Mouse (Mus musculus) ES-Bruce4 (cell line): ENCODE data around the gene Tm2d3. TPM values are rescaled to one million over a fixed set of nuclear protein-coding genes. Genes with fewer than 3 reads are reported as not detected.

Experiments used
- H3K27ac ChIP-seq: 2 replicates; pipeline ENCODE4 v1.5.1; 2012; ENCODE audit warnings: low read length, inconsistent platforms; ENCODE audit not compliant: insufficient read depth
- H3K27me3 ChIP-seq: 2 replicates; pipeline ENCODE4 v1.6.1; 2012; ENCODE audit warnings: mild to moderate bottlenecking, low read length, inconsistent platforms; ENCODE audit not compliant: control insufficient read depth, poor library complexity, insufficient read depth, severe bottlenecking
- H3K36me3 ChIP-seq: 2 replicates; pipeline ENCODE4 v1.6.1; 2012; ENCODE audit warnings: inconsistent platforms, mild to moderate bottlenecking, low read length, moderate library complexity; ENCODE audit not compliant: control insufficient read depth, poor library complexity, insufficient read depth, severe bottlenecking
- H3K4me1 ChIP-seq: one replicate; pipeline ENCODE4 v1.8.1; 2011; ENCODE audit warnings: low read length; ENCODE audit not compliant: control insufficient read depth, insufficient read depth
- H3K4me3 ChIP-seq: 2 replicates; pipeline ENCODE4 v1.5.1; 2011; ENCODE audit warnings: low read depth, mild to moderate bottlenecking, low read length
- H3K9ac ChIP-seq: 2 replicates; pipeline ENCODE4 v1.6.1; 2012; ENCODE audit warnings: low read depth, mild to moderate bottlenecking, inconsistent platforms; ENCODE audit not compliant: poor library complexity, severe bottlenecking
- H3K9me3 ChIP-seq: replicated peaks from 2 replicates; pipeline ENCODE4 v1.6.1; 2012; ENCODE audit warnings: mild to moderate bottlenecking, low read length, inconsistent platforms; ENCODE audit not compliant: control insufficient read depth, poor library complexity, insufficient read depth, severe bottlenecking
- CTCF ChIP-seq: IDR thresholded peaks from one replicate; pipeline ENCODE4 v1.8.1; 2011; ENCODE audit warnings: low read depth, low read length
- EP300 ChIP-seq: IDR thresholded peaks from 2 replicates; pipeline ENCODE4 v1.6.1; 2011; ENCODE audit warnings: low read depth, low read length; ENCODE audit not compliant: insufficient read depth
- POLR2A ChIP-seq: IDR thresholded peaks from one replicate; pipeline ENCODE4 v1.8.1; 2011; ENCODE audit warnings: low read length; ENCODE audit not compliant: insufficient read depth
- polyA plus RNA-seq: library from polyadenylated mRNA; stranded (reverse); fragments of >200 nt; gene quantifications from 2 replicates; pipeline ENCODE4 v1.2.4, GENCODE M21; 2011; ENCODE audit warnings: low read depth; ENCODE audit not compliant: missing spikeins, insufficient read depth, insufficient read length

Tm2d3 gene
- polyA plus RNA-seq, 1 experiment, result 41.0 TPM

DNA sequence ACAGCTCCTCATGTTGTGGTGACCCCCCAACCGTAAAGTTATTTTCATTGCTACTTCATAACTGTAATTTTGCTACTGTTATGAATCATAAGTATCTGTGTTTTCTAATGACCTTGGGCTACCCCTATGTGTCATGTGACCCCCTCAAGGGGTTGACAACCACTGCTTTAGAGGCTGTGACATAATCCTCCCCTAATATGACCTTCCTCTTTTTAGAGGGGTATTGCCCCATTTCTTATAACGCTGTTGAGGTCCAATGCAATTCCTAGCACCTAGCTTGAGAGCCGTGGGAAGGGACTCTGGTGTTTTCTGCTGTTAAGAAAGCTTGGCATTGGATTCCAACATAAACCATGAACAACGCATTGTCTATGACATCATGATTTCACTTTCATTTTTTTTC, 40.3 kb upstream of the Tm2d3 start:
- Histone ChIP-seq H3K27me3 (no peaks in the 10 kb centered on the region), H3K4me3 (no peak overlapping the region), H3K27ac (no peak overlapping the region), H3K9me3 (no peaks in the 10 kb centered on the region), H3K36me3 (no peaks in the 10 kb centered on the region), H3K9ac (no peak overlapping the region), H3K4me1 (no peaks in the 10 kb centered on the region)
- TF ChIP-seq POLR2A (no peak), EP300 (no peak), CTCF (no peak)

DNA sequence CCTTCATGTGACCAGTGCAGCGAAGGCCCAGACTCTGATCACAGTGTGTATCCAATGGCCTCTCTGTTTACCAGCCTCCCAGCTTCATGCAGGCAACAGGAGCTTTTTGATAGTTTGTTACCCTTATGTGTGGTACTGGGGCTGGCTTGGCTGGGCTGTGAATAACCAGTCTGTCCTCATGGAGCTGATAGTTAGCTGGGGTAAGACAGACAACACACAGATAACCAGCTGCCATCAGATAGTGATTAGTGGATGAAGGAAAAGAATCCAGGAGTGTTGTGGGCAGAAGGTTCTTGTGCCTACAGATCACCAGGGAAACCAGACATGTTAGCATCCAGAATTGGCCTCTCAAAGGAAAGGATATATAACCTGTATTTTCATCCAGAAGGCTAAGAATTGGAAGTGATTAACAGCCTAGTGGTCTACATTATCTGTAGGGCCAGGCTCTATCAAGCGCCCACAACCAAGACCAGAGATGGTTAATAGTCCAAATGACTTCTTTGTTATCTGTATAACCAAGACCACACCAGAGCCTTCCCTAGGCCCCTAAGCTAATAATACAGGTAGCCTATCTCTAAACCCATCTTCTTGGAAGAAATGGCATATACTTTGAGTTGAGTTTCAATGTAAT, 33.4 kb upstream of the Tm2d3 start:
- Histone ChIP-seq H3K9ac (no peak overlapping the region), H3K4me1 (no peaks in the 10 kb centered on the region)
- TF ChIP-seq CTCF (no peak), POLR2A (no peak), EP300 (no peak)

DNA sequence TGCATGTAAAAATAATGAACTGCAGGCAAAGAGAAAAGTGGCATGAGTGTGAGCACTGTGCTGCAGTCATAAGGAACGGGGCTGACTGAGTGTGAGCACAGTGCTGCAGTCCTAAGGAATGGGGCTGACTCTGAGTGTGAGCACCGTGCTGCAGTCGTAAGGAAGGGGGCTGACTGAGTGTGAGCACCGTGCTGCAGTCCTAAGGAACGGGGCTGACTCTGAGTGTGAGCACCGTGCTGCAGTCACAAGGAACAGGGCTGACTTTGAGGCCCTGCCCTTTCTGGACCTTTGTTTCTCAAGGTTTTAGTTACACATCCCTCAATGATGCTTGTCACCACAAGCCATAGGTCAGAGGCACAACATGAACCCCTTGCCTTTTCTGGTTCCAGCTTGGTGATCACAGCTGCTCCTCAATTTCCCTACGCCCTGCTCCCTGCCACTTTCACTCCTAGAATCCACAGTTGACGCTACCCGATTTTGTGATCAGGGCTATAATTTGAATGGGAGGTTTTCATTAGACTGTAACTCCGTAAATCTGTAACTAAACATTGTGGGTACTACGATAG, 27.7 kb upstream of the Tm2d3 start:
- Histone ChIP-seq H3K4me1 (no peaks in the 10 kb centered on the region), H3K27ac (no peak overlapping the region), H3K27me3 (no peaks in the 10 kb centered on the region), H3K36me3 (no peaks in the 10 kb centered on the region), H3K9me3 (no peaks in the 10 kb centered on the region), H3K4me3 (no peak overlapping the region), H3K9ac (no peak overlapping the region)
- TF ChIP-seq EP300, result no peak
- TF ChIP-seq CTCF, result no peak
- no peak for TF ChIP-seq POLR2A

More for the DNA sequence above, 33.4 kb upstream of the Tm2d3 start:
- no peaks in the 10 kb centered on the region for H3K9me3 ChIP-seq
- no peak overlapping the region for H3K4me3 ChIP-seq
- no peak overlapping the region for H3K27ac ChIP-seq
- no peaks in the 10 kb centered on the region for H3K36me3 ChIP-seq
- H3K27me3 ChIP-seq, result no peaks in the 10 kb centered on the region

DNA sequence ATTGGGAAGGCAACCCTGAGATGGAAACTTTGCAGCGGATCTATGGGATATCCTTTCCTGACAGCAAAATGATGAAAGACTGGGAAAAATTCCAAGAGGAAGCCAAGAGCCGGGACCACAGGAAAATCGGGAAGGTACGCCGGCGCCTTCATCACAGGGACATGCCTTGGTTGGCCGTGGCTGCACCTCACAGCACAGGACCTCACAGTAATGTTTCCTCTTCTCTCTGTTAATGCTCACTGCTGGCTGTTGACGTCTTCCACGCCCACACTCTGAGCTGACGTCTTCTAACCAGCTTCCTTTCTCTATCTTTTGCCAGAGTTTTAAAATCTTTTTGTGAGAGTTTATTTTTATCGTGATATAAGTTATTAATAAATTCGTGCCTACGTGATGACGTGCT, 27.1 kb upstream of the Tm2d3 start:
- Histone ChIP-seq H3K4me3 (no peak overlapping the region), H3K27me3 (no peaks in the 10 kb centered on the region), H3K27ac (no peak overlapping the region), H3K4me1 (no peaks in the 10 kb centered on the region), H3K9ac (no peak overlapping the region), H3K36me3 (no peaks in the 10 kb centered on the region), H3K9me3 (no peaks in the 10 kb centered on the region)
- no peak for TF ChIP-seq POLR2A
- no peak for TF ChIP-seq EP300
- no peak for TF ChIP-seq CTCF

DNA sequence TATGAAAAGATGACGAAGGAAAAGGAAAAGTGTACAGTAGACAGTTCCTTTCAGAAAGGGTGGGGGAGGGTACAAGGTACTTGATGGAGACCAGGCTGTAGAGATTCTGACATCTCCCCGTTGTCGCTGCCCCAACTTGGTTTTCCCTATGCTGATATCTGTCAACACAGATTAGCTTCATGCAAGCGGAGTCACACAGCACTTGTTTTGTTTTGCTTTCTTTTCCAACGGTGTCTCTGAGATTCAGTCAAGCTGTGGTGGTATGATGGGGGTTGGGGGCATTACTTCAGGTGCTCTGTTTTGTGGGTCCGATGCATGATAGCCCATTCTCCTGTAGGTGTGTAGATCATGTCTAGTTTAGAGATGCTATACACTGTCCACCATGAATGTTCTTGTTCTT, 23.5 kb upstream of the Tm2d3 start:
- Histone ChIP-seq H3K9me3 (no peaks in the 10 kb centered on the region), H3K27me3 (no peaks in the 10 kb centered on the region), H3K4me3 (no peak overlapping the region), H3K9ac (no peak overlapping the region), H3K4me1 (no peaks in the 10 kb centered on the region), H3K36me3 (no peaks in the 10 kb centered on the region), H3K27ac (no peak overlapping the region)
- no peak for TF ChIP-seq POLR2A
- no peak for TF ChIP-seq EP300
- TF ChIP-seq CTCF, result no peak

GRCm38 (mm10) chr7:65678050-65678449, 12.9 kb upstream of the Tm2d3 start:
- TF ChIP-seq POLR2A (no peak), EP300 (no peak), CTCF (no peak)
- Histone ChIP-seq H3K27ac (no peak overlapping the region), H3K36me3 (no peaks in the 10 kb centered on the region), H3K4me3 (no peak overlapping the region), H3K27me3 (no peaks in the 10 kb centered on the region), H3K4me1 (no peaks in the 10 kb centered on the region), H3K9me3 (no peaks in the 10 kb centered on the region), H3K9ac (no peak overlapping the region)
